Mouse (Mus musculus): ENCODE results near the gene Vamp5. TPM values are rescaled to one million over a fixed set of nuclear protein-coding genes. Genes with fewer than 3 reads are reported as not detected.

The Vamp5 gene
- total and polyA plus RNA-seq, 3 experiments = 465 to 593 TPM; not detected in 1

DNA sequence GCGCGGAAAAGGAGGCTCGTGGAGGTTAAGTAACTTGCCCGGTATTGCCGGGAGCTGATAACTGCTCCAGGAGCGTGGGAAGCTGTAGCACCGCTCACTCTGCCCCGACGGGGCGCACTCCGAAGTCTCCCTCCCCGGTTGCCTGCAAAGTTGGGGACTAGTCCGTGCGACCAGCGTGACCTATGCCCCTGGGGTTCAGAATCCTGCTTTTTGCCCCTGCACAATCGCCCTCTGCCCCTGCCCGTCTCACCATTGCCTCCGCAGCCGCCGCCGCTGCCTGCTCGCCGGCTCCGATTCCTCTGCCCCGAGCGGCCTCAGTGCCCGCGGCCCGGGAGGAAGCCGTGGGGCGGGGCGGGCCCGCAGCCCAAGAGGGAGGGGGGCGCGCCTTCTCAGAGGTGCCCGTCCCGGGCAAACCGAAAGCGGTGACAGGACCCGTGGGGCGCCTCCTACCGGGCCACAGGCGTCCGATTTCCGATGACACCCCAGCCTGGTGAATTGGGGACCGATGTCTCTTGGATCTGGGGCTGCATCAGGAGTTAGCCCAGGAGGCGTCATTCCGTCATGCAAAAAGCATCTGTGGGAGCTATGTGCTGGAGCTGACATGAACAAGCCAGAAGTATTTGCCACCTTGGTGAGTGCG lies at the start of gene Vamp5 (continued):
- TF ChIP-seq ZNF384 (IDR thresholded peaks at IDR 0.05; ENCODE audit: low read depth, low read length) (no peak), CTCF (IDR thresholded peaks at IDR 0.05 in 2 of 3, conservative IDR thresholded peaks at IDR 0.05 in 1 of 3; ENCODE audit: control insufficient read depth in 1 of 3, insufficient read depth in 1 of 3, low read depth in 2 of 3, low read length in 3 of 3, poor library complexity in 1 of 3, severe bottlenecking in 1 of 3) (peak in 2 of 3 experiments; percentile 63 to 73; a peak in 5 of 6 replicates), GATA1 (IDR thresholded peaks at IDR 0.05; ENCODE audit: low read depth, low read length) (no peak), CHD2 (IDR thresholded peaks at IDR 0.05; ENCODE audit: low read length) (no peak)

GRCm38 (mm10) chr6:72429061-72429842 lies 49.0 kb upstream of the Vamp5 start:
- Histone ChIP-seq H3K9me3 (replicated peaks; ENCODE audit: insufficient read depth, low read length) (no peaks in the 10 kb centered on the region), H3K36me3 (ENCODE audit: control insufficient read depth in 1 of 2, insufficient read depth in 2 of 2, low read length in 2 of 2) (peaks cover under 1 to 3% of the 10 kb centered on the region in 2 experiments), H3K4me1 (ENCODE audit: control insufficient read depth in 1 of 2, insufficient read depth in 2 of 2, low read length in 2 of 2) (no peaks in the 10 kb centered on the region), H3K4me3 (ENCODE audit: control insufficient read depth in 1 of 2, insufficient read depth in 1 of 2, low read depth in 2 of 2, low read length in 2 of 2) (no peak overlapping the region), H3K27ac (ENCODE audit: control insufficient read depth, low read depth, low read length) (no peak overlapping the region), H3K79me2 (ENCODE audit: control insufficient read depth, insufficient read depth, low read length, poor library complexity) (no peaks in the 10 kb centered on the region), H3K9ac (ENCODE audit: control insufficient read depth, low read depth, low read length, poor library complexity, severe bottlenecking) (no peak overlapping the region), H3K27me3 (ENCODE audit: control insufficient read depth in 1 of 2, insufficient read depth in 2 of 2, low read length in 2 of 2) (no peaks in the 10 kb centered on the region)
- TF ChIP-seq ZNF384 (IDR thresholded peaks at IDR 0.05; ENCODE audit: low read depth, low read length) (no peak), ZKSCAN1 (IDR thresholded peaks at IDR 0.05; ENCODE audit: low read depth, low read length) (no peak), POLR2AphosphoS5 (IDR thresholded peaks at IDR 0.05; ENCODE audit: borderline replicate concordance, low read depth, low read length) (no peak), GABPA (IDR thresholded peaks at IDR 0.05; ENCODE audit: low read depth, low read length) (no peak), MAX (IDR thresholded peaks at IDR 0.05; ENCODE audit: low read length) (no peak), USF2 (IDR thresholded peaks at IDR 0.05; ENCODE audit: borderline replicate concordance in 1 of 2, insufficient read depth in 1 of 2, low read depth in 1 of 2, low read length in 2 of 2) (no peak)
- peak; percentile 16 for DNase-seq (ENCODE audit: low read depth, low spot score)

DNA sequence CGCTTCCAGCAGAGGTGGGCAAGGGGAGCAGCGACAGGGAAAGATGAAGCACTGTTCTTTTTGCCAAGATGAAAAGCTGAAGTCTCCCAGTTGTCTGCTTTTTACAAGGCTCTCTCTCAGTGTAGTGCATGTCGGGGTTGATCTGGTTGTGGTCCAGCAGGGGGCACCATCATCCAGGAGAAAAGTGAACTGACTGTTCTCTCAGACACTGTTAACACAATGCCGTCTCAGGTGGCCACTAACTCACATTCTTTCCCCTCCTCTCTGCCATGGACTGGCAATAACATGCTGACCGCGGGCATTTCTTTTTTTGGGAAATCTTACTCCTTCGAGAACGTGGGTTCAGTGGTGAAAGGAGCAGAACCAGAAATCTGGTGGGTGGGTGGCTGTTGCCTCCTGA lies 47.8 kb upstream of the Vamp5 start:
- no peak for TF ChIP-seq USF2 (IDR thresholded peaks at IDR 0.05; ENCODE audit: borderline replicate concordance in 1 of 2, insufficient read depth in 1 of 2, low read depth in 1 of 2, low read length in 2 of 2)
- TF ChIP-seq E2F4 (IDR thresholded peaks at IDR 0.05; ENCODE audit: borderline replicate concordance, low read depth, low read length) = no peak
- peak; percentile 99 for TF ChIP-seq SMC3 (IDR thresholded peaks at IDR 0.05; ENCODE audit: low read depth, low read length)
- peak; percentile 95 for TF ChIP-seq RAD21 (IDR thresholded peaks at IDR 0.05; ENCODE audit: low read depth, low read length)
- TF ChIP-seq MXI1 (IDR thresholded peaks at IDR 0.05; ENCODE audit: low read depth, low read length) = no peak
- TF ChIP-seq ZC3H11A (IDR thresholded peaks at IDR 0.05; ENCODE audit: low read depth, low read length) = peak; percentile 99
- peak; percentile 36; the same call in 1 of the 2 replicates for TF ChIP-seq SIN3A (IDR thresholded peaks at IDR 0.05; ENCODE audit: low read length)
- peak; percentile 70 to 96 (median 82) for TF ChIP-seq CTCF (IDR thresholded peaks at IDR 0.05 in 2 of 3, conservative IDR thresholded peaks at IDR 0.05 in 1 of 3; ENCODE audit: control insufficient read depth in 1 of 3, insufficient read depth in 1 of 3, low read depth in 2 of 3, low read length in 3 of 3, poor library complexity in 1 of 3, severe bottlenecking in 1 of 3)
- no peak for TF ChIP-seq ZNF384 (IDR thresholded peaks at IDR 0.05; ENCODE audit: low read depth, low read length)
- TF ChIP-seq TAL1 (IDR thresholded peaks at IDR 0.05; ENCODE audit: low read length) = no peak
- TF ChIP-seq MYC (IDR thresholded peaks at IDR 0.05; ENCODE audit: low read depth, low read length) = 0 out of 2 replicates have a peak, but pooled peaks have one; percentile 21
- Histone ChIP-seq H3K27ac (ENCODE audit: control insufficient read depth, low read depth, low read length) (no peak overlapping the region), H3K4me3 (ENCODE audit: control insufficient read depth in 1 of 2, insufficient read depth in 1 of 2, low read depth in 2 of 2, low read length in 2 of 2) (no peak overlapping the region), H3K36me3 (ENCODE audit: control insufficient read depth in 1 of 2, insufficient read depth in 2 of 2, low read length in 2 of 2) (peaks cover 0 to 3% of the 10 kb centered on the region in 2 experiments; a peak in 2 of 4 replicates), H3K27me3 (ENCODE audit: control insufficient read depth in 1 of 2, insufficient read depth in 2 of 2, low read length in 2 of 2) (no peaks in the 10 kb centered on the region), H3K4me1 (ENCODE audit: control insufficient read depth in 1 of 2, insufficient read depth in 2 of 2, low read length in 2 of 2) (no peaks in the 10 kb centered on the region), H3K9me3 (replicated peaks; ENCODE audit: insufficient read depth, low read length) (no peaks in the 10 kb centered on the region), H3K9ac (ENCODE audit: control insufficient read depth, low read depth, low read length, poor library complexity, severe bottlenecking) (no peak overlapping the region), H3K79me2 (ENCODE audit: control insufficient read depth, insufficient read depth, low read length, poor library complexity) (no peaks in the 10 kb centered on the region)
- peak; percentile 84 for DNase-seq (ENCODE audit: low read depth, low spot score)

Measured in MEL (cell line).